Mouse (Mus musculus): ENCODE results near the gene Inf2. TPM values are rescaled to one million over a fixed set of nuclear protein-coding genes. Genes with fewer than 3 reads are reported as not detected.

The Inf2 gene
- polyA plus RNA-seq, 1 experiment from 2014 or later = 2.5 TPM

DNA sequence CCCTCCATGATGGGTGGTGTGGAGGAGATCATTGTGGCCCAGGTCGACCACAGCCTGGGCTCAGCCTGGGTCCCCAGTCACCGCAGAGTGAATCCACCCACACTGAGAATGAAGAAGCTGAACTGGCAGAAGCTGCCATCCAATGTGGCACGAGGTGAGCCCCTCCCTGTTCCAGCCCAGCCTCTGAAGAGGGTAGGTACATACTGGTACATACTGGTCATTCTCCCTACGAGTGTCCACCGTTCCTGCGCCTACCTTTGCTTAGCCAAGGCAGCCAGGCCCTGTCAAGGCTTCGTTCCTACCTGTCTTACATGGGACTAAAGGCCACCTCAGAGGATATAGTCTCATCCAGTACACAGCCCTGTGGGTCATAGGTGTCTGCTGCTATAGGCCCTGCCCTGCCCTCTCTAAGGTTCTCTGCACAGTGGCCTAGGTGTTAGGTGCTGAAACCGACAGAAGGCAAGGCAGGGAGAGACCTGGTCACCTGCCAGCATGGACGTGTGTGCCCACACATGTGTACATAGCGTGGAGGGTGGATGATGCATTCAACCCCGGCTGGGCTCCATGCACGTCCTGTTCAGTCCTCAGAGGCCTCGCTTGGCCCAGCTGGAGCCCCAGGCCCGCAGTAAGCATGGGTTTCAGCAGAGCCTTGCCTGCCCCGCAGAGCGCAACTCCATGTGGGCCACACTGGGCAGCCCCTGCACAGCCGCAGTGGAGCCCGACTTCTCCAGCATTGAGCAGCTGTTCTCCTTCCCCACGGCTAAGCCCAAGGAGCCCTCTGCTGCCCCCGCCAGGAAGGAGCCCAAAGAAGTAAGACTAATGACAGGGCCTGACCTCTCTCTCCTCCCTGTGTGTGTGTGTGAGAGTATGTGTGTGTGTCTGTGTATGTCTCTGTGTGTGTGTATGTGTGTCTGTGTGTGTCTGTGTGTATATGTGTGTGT lies 16.4 kb downstream of the Inf2 start:
- peak; percentile 89 for DNase-seq (ENCODE audit: low spot score)
- Histone ChIP-seq H3K9me3 (replicated peaks; ENCODE audit: low read length) (no peaks in the 10 kb centered on the region), H3K4me3 (replicated peaks; ENCODE audit: low read depth, low read length) (no peak overlapping the region), H3K4me1 (replicated peaks; ENCODE audit: insufficient read depth, low read length) (no peaks in the 10 kb centered on the region), H3K9ac (ENCODE audit: low read depth, low read length) (no peak overlapping the region), H3K36me3 (ENCODE audit: insufficient read depth, low read length) (0 out of 2 replicates have a peak, but pooled peaks cover 2% of the 10 kb centered on the region), H3K4me2 (ENCODE audit: low read length) (no peak overlapping the region), H3K27ac (no peak overlapping the region), H3K27me3 (ENCODE audit: insufficient read depth, low read length) (no peaks in the 10 kb centered on the region)
- ATAC-seq (replicated peaks; ENCODE audit: low FRiP score, low read depth) = peak; percentile 65
- WGBS = 64% methylated on average over 20 of the region's 20 CpGs
- peak; percentile 58; the same call in 1 of the 2 replicates for TF ChIP-seq CTCF (IDR thresholded peaks at IDR 0.05; ENCODE audit: low read depth)

DNA sequence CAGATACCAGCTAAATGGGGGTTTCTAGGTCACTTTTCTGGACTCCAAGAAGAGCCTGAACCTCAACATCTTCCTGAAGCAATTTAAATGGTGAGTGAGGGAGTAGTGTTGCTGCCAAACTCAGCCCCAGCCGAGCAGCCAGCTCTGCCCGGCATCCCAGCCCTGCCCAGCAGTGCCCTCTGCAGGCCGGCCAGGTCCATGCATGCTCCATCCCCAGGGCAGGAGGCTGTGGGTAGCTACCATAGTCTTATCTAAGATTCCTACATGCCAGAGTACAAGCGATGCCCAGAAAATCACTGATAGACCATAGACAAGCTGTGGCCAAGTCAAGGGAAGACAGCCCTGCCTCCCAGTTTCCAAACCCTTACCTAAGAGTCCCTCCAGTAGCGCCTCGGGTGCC lies 17.2 kb downstream of the Inf2 start:
- no peak overlapping the region for H3K9ac ChIP-seq (ENCODE audit: low read depth, low read length)
- no peak overlapping the region for H3K4me3 ChIP-seq (replicated peaks; ENCODE audit: low read depth, low read length)
- H3K36me3 ChIP-seq (ENCODE audit: insufficient read depth, low read length) = 0 out of 2 replicates have a peak, but pooled peaks cover 2% of the 10 kb centered on the region
- H3K27me3 ChIP-seq (ENCODE audit: insufficient read depth, low read length) = no peaks in the 10 kb centered on the region
- H3K27ac ChIP-seq = no peak overlapping the region
- no peaks in the 10 kb centered on the region for H3K9me3 ChIP-seq (replicated peaks; ENCODE audit: low read length)
- ATAC-seq (replicated peaks; ENCODE audit: low FRiP score, low read depth) (peak; percentile 51), DNase-seq (ENCODE audit: low spot score) (peak; percentile 86)
- no peak overlapping the region for H3K4me2 ChIP-seq (ENCODE audit: low read length)
- 49% methylated on average over 6 of the region's 6 CpGs for WGBS
- H3K4me1 ChIP-seq (replicated peaks; ENCODE audit: insufficient read depth, low read length) = no peaks in the 10 kb centered on the region
- peak; percentile 94 for TF ChIP-seq CTCF (IDR thresholded peaks at IDR 0.05; ENCODE audit: low read depth)

DNA sequence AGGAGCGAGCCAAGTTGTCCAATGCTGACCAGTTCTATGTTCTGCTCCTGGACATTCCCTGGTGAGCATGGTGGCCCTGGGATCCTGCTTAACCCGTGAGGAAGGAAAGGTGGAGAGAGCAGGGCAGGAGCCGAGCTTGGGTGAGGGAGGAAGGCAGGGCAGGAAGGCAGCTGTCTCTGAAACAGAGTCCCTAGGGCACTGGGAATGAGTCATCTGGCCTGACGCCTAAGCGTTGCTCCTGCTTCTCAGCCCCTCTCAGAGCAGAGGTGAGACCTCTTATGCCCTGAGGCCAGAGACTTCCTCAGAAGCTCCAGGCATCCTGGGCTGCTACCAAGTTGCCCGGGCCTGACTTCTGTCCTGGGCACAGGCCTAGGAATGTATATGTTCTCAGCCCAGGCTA lies 18.4 kb downstream of the Inf2 start:
- H3K4me1 ChIP-seq (replicated peaks; ENCODE audit: insufficient read depth, low read length) = no peaks in the 10 kb centered on the region
- no peak overlapping the region for H3K9ac ChIP-seq (ENCODE audit: low read depth, low read length)
- TF ChIP-seq CTCF (IDR thresholded peaks at IDR 0.05; ENCODE audit: low read depth) = no peak
- DNase-seq (ENCODE audit: low spot score) = no peak
- H3K36me3 ChIP-seq (ENCODE audit: insufficient read depth, low read length) = 0 out of 2 replicates have a peak, but pooled peaks cover 2% of the 10 kb centered on the region
- ATAC-seq (replicated peaks; ENCODE audit: low FRiP score, low read depth) = no peak
- no peak overlapping the region for H3K27ac ChIP-seq
- 71% methylated on average over 6 of the region's 6 CpGs for WGBS
- H3K27me3 ChIP-seq (ENCODE audit: insufficient read depth, low read length) = no peaks in the 10 kb centered on the region
- H3K9me3 ChIP-seq (replicated peaks; ENCODE audit: low read length) = no peaks in the 10 kb centered on the region
- no peak overlapping the region for H3K4me2 ChIP-seq (ENCODE audit: low read length)
- H3K4me3 ChIP-seq (replicated peaks; ENCODE audit: low read depth, low read length) = no peak overlapping the region

DNA sequence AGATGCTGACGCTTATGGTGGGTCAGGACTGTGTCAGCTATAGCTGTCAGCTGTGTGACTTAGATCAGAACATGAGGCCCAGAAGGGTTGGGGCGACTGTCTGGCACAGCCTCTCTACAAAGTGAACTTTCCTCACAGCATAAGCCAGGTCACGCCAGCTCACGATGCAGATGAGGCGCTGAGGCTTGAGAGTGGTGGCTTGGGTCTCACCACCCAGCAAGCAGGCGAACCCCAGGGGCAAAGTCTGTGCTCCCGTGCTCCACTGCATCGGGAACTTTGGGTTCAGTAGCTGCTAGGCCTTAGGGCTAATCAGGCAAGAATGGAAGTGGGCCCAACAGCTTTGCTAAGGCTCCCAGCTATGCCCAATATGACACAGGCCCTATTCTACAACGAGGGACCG lies 20.4 kb downstream of the Inf2 start:
- DNase-seq (ENCODE audit: low spot score) (no peak), ATAC-seq (replicated peaks; ENCODE audit: low FRiP score, low read depth) (no peak)
- Histone ChIP-seq H3K4me2 (ENCODE audit: low read length) (no peak overlapping the region), H3K9me3 (replicated peaks; ENCODE audit: low read length) (no peaks in the 10 kb centered on the region), H3K9ac (ENCODE audit: low read depth, low read length) (no peak overlapping the region), H3K4me1 (replicated peaks; ENCODE audit: insufficient read depth, low read length) (no peaks in the 10 kb centered on the region), H3K36me3 (ENCODE audit: insufficient read depth, low read length) (no peaks in the 10 kb centered on the region), H3K4me3 (replicated peaks; ENCODE audit: low read depth, low read length) (no peak overlapping the region), H3K27me3 (ENCODE audit: insufficient read depth, low read length) (no peaks in the 10 kb centered on the region), H3K27ac (no peak overlapping the region)
- TF ChIP-seq CTCF (IDR thresholded peaks at IDR 0.05; ENCODE audit: low read depth) = no peak
- WGBS = 84% methylated on average over 10 of the region's 10 CpGs

DNA sequence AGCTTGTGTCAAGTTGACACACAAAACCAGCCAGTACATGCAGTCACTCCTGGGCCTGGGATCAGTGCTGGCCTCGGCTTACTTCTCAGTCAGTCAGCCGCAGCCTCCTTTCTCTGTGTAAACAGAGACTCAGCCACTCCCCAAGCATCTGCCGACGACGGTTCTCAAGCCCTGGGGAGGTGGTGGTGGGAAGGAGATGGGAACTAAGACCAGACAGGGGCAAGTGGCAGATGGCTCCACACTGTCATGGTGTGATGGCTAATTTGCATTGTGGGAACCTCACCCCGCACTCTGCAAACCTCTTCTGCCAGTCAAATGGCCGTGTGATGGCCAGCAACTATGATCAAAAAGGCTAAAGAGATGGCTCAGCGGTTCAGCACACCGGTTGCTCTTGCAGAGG lies 28.1 kb downstream of the Inf2 start:
- no peak for TF ChIP-seq CTCF (IDR thresholded peaks at IDR 0.05; ENCODE audit: low read depth)
- ATAC-seq (replicated peaks; ENCODE audit: low FRiP score, low read depth) = no peak

DNA sequence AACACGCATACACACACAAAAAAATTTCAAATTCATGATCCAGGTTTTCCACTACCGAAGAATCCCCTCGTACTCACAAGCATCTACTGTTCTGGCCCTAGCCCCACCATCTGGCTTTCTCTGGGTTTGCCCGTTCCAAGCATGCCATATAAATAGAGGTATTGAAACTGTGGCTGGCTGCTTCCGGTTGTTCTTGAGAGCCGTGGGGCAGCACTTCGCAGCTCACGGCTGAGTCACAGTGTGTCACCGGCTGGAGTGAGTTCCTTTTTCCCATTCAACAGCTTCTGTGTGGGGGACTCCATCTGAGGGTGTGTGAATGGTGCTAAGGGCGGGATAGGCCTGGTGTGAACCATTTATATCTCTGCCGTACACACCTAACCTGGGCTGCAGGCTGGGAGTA lies 28.6 kb downstream of the Inf2 start:
- no peak overlapping the region for H3K27ac ChIP-seq
- no peak overlapping the region for H3K9ac ChIP-seq (ENCODE audit: low read depth, low read length)
- no peak for DNase-seq (ENCODE audit: low spot score)
- no peaks in the 10 kb centered on the region for H3K27me3 ChIP-seq (ENCODE audit: insufficient read depth, low read length)
- no peak overlapping the region for H3K4me3 ChIP-seq (replicated peaks; ENCODE audit: low read depth, low read length)
- H3K36me3 ChIP-seq (ENCODE audit: insufficient read depth, low read length) = no peaks in the 10 kb centered on the region
- no peaks in the 10 kb centered on the region for H3K9me3 ChIP-seq (replicated peaks; ENCODE audit: low read length)
- no peak overlapping the region for H3K4me2 ChIP-seq (ENCODE audit: low read length)
- WGBS = 83% methylated on average over 11 of the region's 11 CpGs
- ATAC-seq (replicated peaks; ENCODE audit: low FRiP score, low read depth) = no peak
- peaks cover 25% of the 10 kb centered on the region for H3K4me1 ChIP-seq (replicated peaks; ENCODE audit: insufficient read depth, low read length)
- TF ChIP-seq CTCF (IDR thresholded peaks at IDR 0.05; ENCODE audit: low read depth) = no peak

More for the DNA sequence above, 28.1 kb downstream of the Inf2 start:
- Histone ChIP-seq H3K4me3 (replicated peaks; ENCODE audit: low read depth, low read length) (no peak overlapping the region), H3K36me3 (ENCODE audit: insufficient read depth, low read length) (no peaks in the 10 kb centered on the region), H3K4me2 (ENCODE audit: low read length) (no peak overlapping the region), H3K27ac (no peak overlapping the region), H3K9me3 (replicated peaks; ENCODE audit: low read length) (no peaks in the 10 kb centered on the region), H3K27me3 (ENCODE audit: insufficient read depth, low read length) (no peaks in the 10 kb centered on the region), H3K9ac (ENCODE audit: low read depth, low read length) (no peak overlapping the region), H3K4me1 (replicated peaks; ENCODE audit: insufficient read depth, low read length) (peaks cover 25% of the 10 kb centered on the region)
- no peak for DNase-seq (ENCODE audit: low spot score)
- 45% methylated on average over 9 of the region's 9 CpGs for WGBS

Measured in kidney, postnatal 0 days (tissue).